Mouse (Mus musculus): ENCODE data around the gene Gm49336. TPM values are rescaled to one million over a fixed set of nuclear protein-coding genes. Genes with fewer than 3 reads are reported as not detected.

Gene Gm49336
- polyA plus RNA-seq, 1 experiment from 2014 or later, result 50.9 TPM

DNA sequence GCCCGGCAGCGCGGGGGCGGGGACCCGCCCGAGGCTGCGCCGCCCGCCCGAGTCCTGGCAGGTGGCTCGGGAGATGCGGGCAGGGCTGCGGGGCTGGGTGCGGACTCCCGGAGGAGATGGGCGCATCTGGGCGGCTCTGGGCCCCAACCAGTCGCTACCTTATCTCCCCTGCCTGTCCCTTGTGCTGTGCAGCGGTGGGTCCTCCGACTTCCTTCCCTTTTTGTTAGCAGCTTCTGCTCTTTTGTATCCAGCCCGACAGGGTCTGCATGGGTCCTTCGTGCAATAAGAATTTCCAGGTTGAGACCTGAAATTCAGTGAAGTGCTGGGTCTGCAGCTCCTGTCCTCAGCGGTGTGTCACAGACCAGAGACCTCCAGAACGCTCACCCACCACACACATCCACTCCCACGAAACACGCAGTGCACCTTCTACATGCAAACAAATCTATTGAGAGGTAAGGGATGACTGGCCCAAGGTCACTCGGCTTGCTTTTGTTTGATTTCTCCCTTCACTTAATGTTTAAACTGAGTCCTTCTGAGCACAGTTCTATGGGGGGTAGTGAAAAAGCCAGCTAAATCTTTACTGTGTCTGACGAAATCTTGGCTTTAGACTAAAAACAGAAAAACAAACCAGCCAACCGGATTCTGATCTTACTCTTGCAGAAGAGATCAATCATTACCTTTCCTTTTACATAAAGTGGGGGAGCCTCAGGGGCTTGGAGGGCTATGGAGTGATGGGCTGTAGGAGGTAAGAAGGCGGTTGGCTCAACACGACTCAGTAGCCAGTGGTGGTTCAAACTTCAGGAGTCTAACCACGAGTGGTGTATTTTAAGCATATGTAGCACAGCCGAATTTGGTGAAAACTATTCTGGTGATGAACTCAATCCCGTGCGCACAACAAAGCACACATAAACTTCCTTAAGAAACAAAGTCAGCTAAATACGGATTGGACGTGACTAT is 73.4 kb downstream of the Gm49336 start:
- peak overlapping the region; percentile 73 for H3K4me3 ChIP-seq
- peak overlapping the region; percentile 54 for H3K27ac ChIP-seq
- peaks cover 17% of the 10 kb centered on the region for H3K4me1 ChIP-seq
- no peaks in the 10 kb centered on the region for H3K9me3 ChIP-seq (replicated peaks)
- H3K27me3 ChIP-seq, result peaks cover 34% of the 10 kb centered on the region
- peak overlapping the region; percentile 86 for H3K9ac ChIP-seq
- WGBS, result 21% methylated on average over 32 of the region's 37 CpGs
- H3K4me2 ChIP-seq, result peak overlapping the region; percentile 97
- peak; percentile 68 for ATAC-seq
- no peaks in the 10 kb centered on the region for H3K36me3 ChIP-seq (ENCODE audit: poor library complexity, severe bottlenecking)

- H3K27me3 ChIP-seq, result peaks cover 38% of the 10 kb centered on the region
- peak overlapping the region; percentile 54 for H3K27ac ChIP-seq
- peak overlapping the region; percentile 86 for H3K9ac ChIP-seq
- H3K4me1 ChIP-seq, result peaks cover 26% of the 10 kb centered on the region
- peak overlapping the region; percentile 73 for H3K4me3 ChIP-seq
- no peaks in the 10 kb centered on the region for H3K9me3 ChIP-seq (replicated peaks)
- no peaks in the 10 kb centered on the region for H3K36me3 ChIP-seq (ENCODE audit: poor library complexity, severe bottlenecking)
- peak overlapping the region; percentile 97 for H3K4me2 ChIP-seq
- 1% methylated on average over 69 of the region's 84 CpGs for WGBS
- ATAC-seq, result peak; percentile 90
Measured at GRCm38 (mm10) chr14:60176891-60177613, 74.3 kb downstream of the Gm49336 start.

DNA sequence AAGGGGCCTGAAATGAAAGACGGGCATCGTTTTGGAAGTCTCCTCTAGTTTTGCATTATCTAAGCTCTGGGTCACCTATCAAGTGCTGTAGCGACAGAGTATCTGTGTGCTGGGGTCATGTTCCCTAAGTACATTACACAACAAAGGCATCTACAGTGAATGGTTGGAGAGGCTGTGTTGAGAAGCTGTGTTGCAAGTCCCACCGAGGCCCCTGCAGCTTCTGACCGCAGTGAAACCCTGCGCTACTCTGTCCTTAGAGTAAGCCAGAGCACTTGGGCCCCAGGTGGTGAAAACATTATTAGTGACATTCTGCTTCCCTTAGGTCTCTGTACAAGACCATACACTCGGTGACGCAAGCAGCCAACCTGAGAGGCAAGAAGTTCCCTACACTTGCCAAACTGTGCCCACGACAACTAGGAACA is 74.8 kb downstream of the Gm49336 start:
- peaks cover 39% of the 10 kb centered on the region for H3K27me3 ChIP-seq
- no peaks in the 10 kb centered on the region for H3K9me3 ChIP-seq (replicated peaks)
- H3K4me1 ChIP-seq, result peaks cover 26% of the 10 kb centered on the region
- WGBS, result 27% methylated on average over 9 of the region's 9 CpGs
- peak; percentile 41; the same call in 1 of the 2 replicates for ATAC-seq
- peak overlapping the region; percentile 97 for H3K4me2 ChIP-seq
- no peak overlapping the region for H3K27ac ChIP-seq
- H3K36me3 ChIP-seq (ENCODE audit: poor library complexity, severe bottlenecking), result no peaks in the 10 kb centered on the region
- H3K4me3 ChIP-seq, result peak overlapping the region; percentile 73
- H3K9ac ChIP-seq, result peak overlapping the region; percentile 86

DNA sequence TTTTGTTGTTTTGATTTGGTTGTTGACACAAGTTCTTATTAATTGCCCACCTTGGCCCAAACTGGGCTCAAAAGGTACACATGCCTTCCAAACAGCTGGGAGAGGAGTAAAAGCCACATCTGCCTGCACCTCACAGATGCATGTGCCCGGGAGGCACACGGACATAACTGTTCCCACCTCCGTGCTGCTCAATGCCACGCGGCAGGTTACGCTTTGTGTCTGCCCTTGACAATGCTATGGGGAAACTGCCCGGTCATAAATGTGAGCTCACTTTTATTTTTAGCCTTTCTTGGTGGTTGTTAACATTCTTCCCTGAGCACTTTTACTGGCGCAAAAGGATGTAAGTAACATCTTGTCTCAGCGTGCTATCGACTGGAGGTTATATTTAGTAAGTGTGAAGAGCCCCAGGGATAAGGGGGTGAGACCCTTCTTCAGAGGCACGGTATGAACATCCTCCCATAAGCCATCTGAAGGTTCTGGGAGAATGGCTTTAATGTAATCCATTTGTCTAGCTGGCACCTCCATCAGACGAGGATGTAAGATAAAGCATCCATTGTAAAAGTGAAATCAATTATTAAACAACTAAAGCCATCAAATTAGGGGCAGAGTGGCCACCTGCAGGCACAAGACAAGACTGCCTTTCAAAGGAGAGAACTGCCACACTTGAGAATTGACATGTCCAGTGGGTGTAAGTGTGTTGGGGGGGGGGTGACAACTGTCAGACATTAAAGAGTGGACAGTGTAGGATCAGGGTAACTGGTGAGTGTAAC is 78.8 kb downstream of the Gm49336 start:
- Histone ChIP-seq H3K4me1 (peaks cover 15% of the 10 kb centered on the region), H3K4me2 (no peak overlapping the region), H3K27me3 (peaks cover 24% of the 10 kb centered on the region), H3K9me3 (replicated peaks) (no peaks in the 10 kb centered on the region), H3K9ac (no peak overlapping the region), H3K36me3 (ENCODE audit: poor library complexity, severe bottlenecking) (no peaks in the 10 kb centered on the region), H3K4me3 (no peak overlapping the region), H3K27ac (no peak overlapping the region)
- WGBS, result 56% methylated on average over 12 of the region's 12 CpGs
- ATAC-seq, result no peak

DNA sequence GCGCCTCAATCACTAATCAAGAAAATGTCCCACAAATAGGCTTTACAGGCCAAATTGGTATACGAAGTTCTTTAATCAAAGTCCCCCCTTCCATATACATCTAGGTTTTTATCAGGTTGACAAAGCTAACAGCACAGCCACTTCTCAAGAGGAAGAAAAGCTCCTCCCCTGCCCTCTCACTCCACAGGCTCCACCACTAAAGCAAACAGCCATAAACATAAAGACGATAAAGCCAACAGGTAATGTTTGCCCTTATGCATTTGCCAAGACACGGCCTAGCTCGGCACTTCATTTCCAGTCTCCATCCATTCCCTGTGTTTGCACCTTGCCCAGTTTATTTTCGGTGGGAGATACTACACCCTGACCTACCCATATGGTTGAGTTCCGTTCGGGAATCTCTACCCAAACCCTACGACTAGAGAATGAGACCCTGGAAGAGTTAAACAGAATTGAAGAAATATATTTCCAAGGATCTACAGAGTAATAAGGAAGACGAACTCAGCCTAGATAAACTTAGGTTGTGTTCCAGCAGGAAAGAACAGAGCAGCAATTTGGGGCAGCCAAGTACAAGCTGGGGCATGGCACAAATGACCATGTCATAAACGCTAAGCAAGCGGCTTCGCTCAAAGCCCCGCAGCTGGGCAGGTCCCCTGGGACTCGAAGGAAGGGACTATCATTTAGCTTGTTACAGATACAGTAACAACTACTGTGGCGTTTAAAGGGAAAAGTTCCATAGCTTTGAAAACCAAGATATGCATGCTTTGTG is 80.3 kb downstream of the Gm49336 start:
- WGBS, result 90% methylated on average over 16 of the region's 16 CpGs
- H3K4me3 ChIP-seq, result no peak overlapping the region
- no peak for ATAC-seq
- no peak overlapping the region for H3K27ac ChIP-seq
- no peak overlapping the region for H3K4me2 ChIP-seq
- no peaks in the 10 kb centered on the region for H3K36me3 ChIP-seq (ENCODE audit: poor library complexity, severe bottlenecking)
- H3K4me1 ChIP-seq, result peaks cover 15% of the 10 kb centered on the region
- no peaks in the 10 kb centered on the region for H3K9me3 ChIP-seq (replicated peaks)
- peaks cover 23% of the 10 kb centered on the region for H3K27me3 ChIP-seq
- no peak overlapping the region for H3K9ac ChIP-seq

GRCm38 (mm10) chr14:60163367-60163766 is 87.9 kb downstream of the Gm49336 start:
- WGBS, result 86% methylated on average over 3 of the region's 3 CpGs
- no peaks in the 10 kb centered on the region for H3K36me3 ChIP-seq (ENCODE audit: poor library complexity, severe bottlenecking)
- H3K4me2 ChIP-seq, result no peak overlapping the region
- no peaks in the 10 kb centered on the region for H3K4me1 ChIP-seq
- H3K9me3 ChIP-seq (replicated peaks), result no peaks in the 10 kb centered on the region
- H3K4me3 ChIP-seq, result no peak overlapping the region
- no peak for ATAC-seq
- no peak overlapping the region for H3K9ac ChIP-seq
- no peak overlapping the region for H3K27ac ChIP-seq
- no peaks in the 10 kb centered on the region for H3K27me3 ChIP-seq

MicroRNAs encoded within 50 kb of the gene (microRNA counts, 519-probe panel; counts per million panel counts)
- 177 counts per million, percentile 53 among the panel's probes with 10 or more counts for microRNA mmu-miR-719

Small RNAs within 50 kb of the gene (microRNA-seq; reads per million reads assigned to microRNA genes)
- not detected for gene Mir719

Other genes with a start within 250 kb of the Gm49336 start
- gene Atp8a2, start 54.3 kb downstream of the Gm49336 start, polyA plus RNA-seq (2015; fragmentation: Nextera tagmentation; extraction: Ambion mirVana), result 16.9 and 19.5 TPM in 2 replicates
- 0.05 and 0.11 TPM in 2 replicates for gene Nupl1, start 76 bp downstream of the Gm49336 start, polyA plus RNA-seq (2015; fragmentation: Nextera tagmentation; extraction: Ambion mirVana)
- 54.7 and 60.7 TPM in 2 replicates for gene Mtmr6, start 13.7 kb upstream of the Gm49336 start, polyA plus RNA-seq (2015; fragmentation: Nextera tagmentation; extraction: Ambion mirVana)
- gene Amer2, start 121.8 kb upstream of the Gm49336 start, polyA plus RNA-seq (2015; fragmentation: Nextera tagmentation; extraction: Ambion mirVana), result 24.4 and 31.0 TPM in 2 replicates